Mouse (Mus musculus): Measurements from ENCODE around the gene Them7.
A peak's percentile ranks its signal among the peaks of the same experiment; 100 is the strongest.

The Them7 gene

GRCm38 (mm10) chr2:105311414-105311813, 87.3 kb downstream of the Them7 start:
- no peak for DNase-seq (ENCODE audit: low spot score)

GRCm38 (mm10) chr2:105311991-105312390, 87.9 kb downstream of the Them7 start:
- DNase-seq (ENCODE audit: low spot score), result no peak

- DNase-seq (ENCODE audit: low spot score), result no peak
Observed at GRCm38 (mm10) chr2:105313077-105313476, 89.0 kb downstream of the Them7 start.

GRCm38 (mm10) chr2:105317556-105318184, 93.5 kb downstream of the Them7 start:
- DNase-seq (ENCODE audit: low spot score), result no peak

- no peak for DNase-seq (ENCODE audit: low spot score)
Observed at GRCm38 (mm10) chr2:105326067-105326466, 101.9 kb downstream of the Them7 start.

GRCm38 (mm10) chr2:105330024-105330423, 105.9 kb downstream of the Them7 start:
- no peak for DNase-seq (ENCODE audit: low spot score)

- no peak for DNase-seq (ENCODE audit: low spot score)
Observed at GRCm38 (mm10) chr2:105333107-105333506, 109.0 kb downstream of the Them7 start.

GRCm38 (mm10) chr2:105333976-105334713, 110.0 kb downstream of the Them7 start:
- DNase-seq (ENCODE audit: low spot score), result peak; percentile 78

GRCm38 (mm10) chr2:105335661-105336060, 111.5 kb downstream of the Them7 start:
- peak; percentile 8 for DNase-seq (ENCODE audit: low spot score)

GRCm38 (mm10) chr2:105336314-105337027, 112.4 kb downstream of the Them7 start:
- no peak for DNase-seq (ENCODE audit: low spot score)

- no peak for DNase-seq (ENCODE audit: low spot score)
Observed at GRCm38 (mm10) chr2:105337171-105337875, 113.2 kb downstream of the Them7 start.

- peak; percentile 15 for DNase-seq (ENCODE audit: low spot score)
Observed at GRCm38 (mm10) chr2:105339993-105340392, 115.9 kb downstream of the Them7 start.

GRCm38 (mm10) chr2:105348886-105349285, 124.8 kb downstream of the Them7 start:
- DNase-seq (ENCODE audit: low spot score), result no peak

- DNase-seq (ENCODE audit: low spot score), result no peak
Observed at GRCm38 (mm10) chr2:105356791-105357190, 132.7 kb downstream of the Them7 start.

GRCm38 (mm10) chr2:105358040-105358439, 133.9 kb downstream of the Them7 start:
- DNase-seq (ENCODE audit: low spot score), result no peak

GRCm38 (mm10) chr2:105367623-105368022, 143.5 kb downstream of the Them7 start:
- DNase-seq (ENCODE audit: low spot score), result no peak

GRCm38 (mm10) chr2:105370240-105370639, 146.1 kb downstream of the Them7 start:
- DNase-seq (ENCODE audit: low spot score), result no peak

GRCm38 (mm10) chr2:105370698-105371097, 146.6 kb downstream of the Them7 start:
- DNase-seq (ENCODE audit: low spot score), result no peak

GRCm38 (mm10) chr2:105372156-105372555, 148.0 kb downstream of the Them7 start:
- no peak for DNase-seq (ENCODE audit: low spot score)

GRCm38 (mm10) chr2:105372727-105373126, 148.6 kb downstream of the Them7 start:
- no peak for DNase-seq (ENCODE audit: low spot score)

GRCm38 (mm10) chr2:105373658-105374057, 149.5 kb downstream of the Them7 start:
- no peak for DNase-seq (ENCODE audit: low spot score)

- no peak for DNase-seq (ENCODE audit: low spot score)
Observed at GRCm38 (mm10) chr2:105375261-105375660, 151.1 kb downstream of the Them7 start.
